Mouse (Mus musculus): ENCODE data around the gene Fan1. TPM values are rescaled to one million over a fixed set of nuclear protein-coding genes. Genes with fewer than 3 reads are reported as not detected.

Gene Fan1
- polyA plus RNA-seq, 1 experiment from 2014 or later: 6.3 TPM

GRCm38 (mm10) chr7:64326892-64327291, 47.0 kb downstream of the Fan1 start:
- Histone ChIP-seq H3K36me3 (0 out of 2 replicates have a peak, but pooled peaks cover 7% of the 10 kb centered on the region), H3K9me3 (no peaks in the 10 kb centered on the region), H3K27me3 (replicated peaks) (no peaks in the 10 kb centered on the region), H3K4me1 (no peaks in the 10 kb centered on the region), H3K27ac (no peak overlapping the region), H3K4me2 (no peak overlapping the region), H3K9ac (no peak overlapping the region), H3K4me3 (replicated peaks) (no peak overlapping the region)
- peak; percentile 60 for ATAC-seq (ENCODE audit: insufficient read depth, low FRiP score, low read depth)
- 28% methylated on average over 1 of the region's 1 CpGs for WGBS

- H3K4me1 ChIP-seq: no peaks in the 10 kb centered on the region
- WGBS: 85% methylated on average over 4 of the region's 4 CpGs
- H3K27me3 ChIP-seq (replicated peaks): no peaks in the 10 kb centered on the region
- H3K4me3 ChIP-seq (replicated peaks): no peak overlapping the region
- H3K36me3 ChIP-seq: peaks cover 5% of the 10 kb centered on the region; the same call in 1 of the 2 replicates
- no peak overlapping the region for H3K9ac ChIP-seq
- H3K27ac ChIP-seq: no peak overlapping the region
- no peak for ATAC-seq (ENCODE audit: insufficient read depth, low FRiP score, low read depth)
- H3K9me3 ChIP-seq: no peaks in the 10 kb centered on the region
- no peak overlapping the region for H3K4me2 ChIP-seq
Observed at GRCm38 (mm10) chr7:64321658-64322057, 52.2 kb downstream of the Fan1 start.

GRCm38 (mm10) chr7:64321125-64321524, 52.8 kb downstream of the Fan1 start:
- Histone ChIP-seq H3K4me3 (replicated peaks) (no peak overlapping the region), H3K27ac (no peak overlapping the region), H3K4me2 (no peak overlapping the region), H3K4me1 (no peaks in the 10 kb centered on the region), H3K27me3 (replicated peaks) (no peaks in the 10 kb centered on the region), H3K36me3 (peaks cover 5% of the 10 kb centered on the region; the same call in 1 of the 2 replicates), H3K9me3 (no peaks in the 10 kb centered on the region), H3K9ac (no peak overlapping the region)
- no peak for ATAC-seq (ENCODE audit: insufficient read depth, low FRiP score, low read depth)
- 87% methylated on average over 5 of the region's 5 CpGs for WGBS

- H3K4me2 ChIP-seq: no peak overlapping the region
- no peaks in the 10 kb centered on the region for H3K9me3 ChIP-seq
- H3K27ac ChIP-seq: no peak overlapping the region
- no peak overlapping the region for H3K4me3 ChIP-seq (replicated peaks)
- H3K9ac ChIP-seq: no peak overlapping the region
- WGBS: 72% methylated on average over 7 of the region's 7 CpGs
- H3K4me1 ChIP-seq: no peaks in the 10 kb centered on the region
- 0 out of 2 replicates have a peak, but pooled peaks have one; percentile 50 for ATAC-seq (ENCODE audit: insufficient read depth, low FRiP score, low read depth)
- H3K27me3 ChIP-seq (replicated peaks): no peaks in the 10 kb centered on the region
- H3K36me3 ChIP-seq: 0 out of 2 replicates have a peak, but pooled peaks cover 6% of the 10 kb centered on the region
Observed at GRCm38 (mm10) chr7:64312811-64313210, 61.1 kb downstream of the Fan1 start.

GRCm38 (mm10) chr7:64310756-64311155, 63.1 kb downstream of the Fan1 start:
- ATAC-seq (ENCODE audit: insufficient read depth, low FRiP score, low read depth): no peak
- no peaks in the 10 kb centered on the region for H3K27me3 ChIP-seq (replicated peaks)
- no peaks in the 10 kb centered on the region for H3K4me1 ChIP-seq
- H3K9ac ChIP-seq: no peak overlapping the region
- H3K27ac ChIP-seq: no peak overlapping the region
- H3K36me3 ChIP-seq: 0 out of 2 replicates have a peak, but pooled peaks cover 5% of the 10 kb centered on the region
- H3K9me3 ChIP-seq: no peaks in the 10 kb centered on the region
- 56% methylated on average over 2 of the region's 2 CpGs for whole genome bisulfite sequencing
- H3K4me2 ChIP-seq: no peak overlapping the region
- no peak overlapping the region for H3K4me3 ChIP-seq (replicated peaks)

GRCm38 (mm10) chr7:64310241-64310640, 63.7 kb downstream of the Fan1 start:
- no peaks in the 10 kb centered on the region for H3K4me1 ChIP-seq
- no peaks in the 10 kb centered on the region for H3K27me3 ChIP-seq (replicated peaks)
- no peak overlapping the region for H3K27ac ChIP-seq
- H3K9ac ChIP-seq: no peak overlapping the region
- no peak overlapping the region for H3K4me2 ChIP-seq
- 0 out of 2 replicates have a peak, but pooled peaks cover 5% of the 10 kb centered on the region for H3K36me3 ChIP-seq
- no peak overlapping the region for H3K4me3 ChIP-seq (replicated peaks)
- ATAC-seq (ENCODE audit: insufficient read depth, low FRiP score, low read depth): no peak
- H3K9me3 ChIP-seq: no peaks in the 10 kb centered on the region
- WGBS: 78% methylated on average over 7 of the region's 7 CpGs

Other genes starting within 250 kb of the Fan1 start
- gene Trpm1, start 220.3 kb downstream of the Fan1 start, polyA plus RNA-seq (2015; fragmentation: Nextera tagmentation; extraction: Ambion mirVana): 0.18 TPM in 1 of 2 replicates, not detected in the other
- 9.5 and 10.4 TPM in 2 replicates for gene Mtmr10, start 86.4 kb downstream of the Fan1 start, polyA plus RNA-seq (2015; fragmentation: Nextera tagmentation; extraction: Ambion mirVana)
- gene Mphosph10, start 18.2 kb upstream of the Fan1 start, polyA plus RNA-seq (2015; fragmentation: Nextera tagmentation; extraction: Ambion mirVana): 42.6 and 46.6 TPM in 2 replicates
- 87.0 and 94.3 TPM in 2 replicates for gene Mcee, start 18.5 kb upstream of the Fan1 start, polyA plus RNA-seq (2015; fragmentation: Nextera tagmentation; extraction: Ambion mirVana)
- gene Apba2, start 127.6 kb upstream of the Fan1 start, polyA plus RNA-seq (2015; fragmentation: Nextera tagmentation; extraction: Ambion mirVana): 5.6 and 6.1 TPM in 2 replicates